Mouse (Mus musculus): ENCODE data around the gene Fli1. TPM values are rescaled to one million over a fixed set of nuclear protein-coding genes. Genes with fewer than 3 reads are reported as not detected.

Gene Fli1
- polyA plus RNA-seq, 1 experiment, result not detected

GRCm38 (mm10) chr9:32492753-32493152, 49.9 kb downstream of the Fli1 start:
- no peak overlapping the region for H3K4me3 ChIP-seq (ENCODE audit: insufficient read depth, low read depth, low read length)
- H3K27ac ChIP-seq (ENCODE audit: insufficient read depth, low read depth, low read length), result no peak overlapping the region
- 90% methylated on average over 2 of the region's 2 CpGs for WGBS
- TF ChIP-seq CTCF (IDR thresholded peaks at IDR 0.05; ENCODE audit: insufficient read depth, low read depth, low read length), result no peak
- no peak for TF ChIP-seq POLR2A (IDR thresholded peaks at IDR 0.05; ENCODE audit: insufficient read depth, low read depth, low read length)
- 0 out of 2 replicates have a peak, but pooled peaks cover 6% of the 10 kb centered on the region for H3K4me1 ChIP-seq (ENCODE audit: control insufficient read depth, insufficient read depth, low read length)

- no peak overlapping the region for H3K27ac ChIP-seq (ENCODE audit: insufficient read depth, low read depth, low read length)
- TF ChIP-seq POLR2A (IDR thresholded peaks at IDR 0.05; ENCODE audit: insufficient read depth, low read depth, low read length), result no peak
- no peak for TF ChIP-seq CTCF (IDR thresholded peaks at IDR 0.05; ENCODE audit: insufficient read depth, low read depth, low read length)
- H3K4me3 ChIP-seq (ENCODE audit: insufficient read depth, low read depth, low read length), result no peak overlapping the region
- 0 out of 2 replicates have a peak, but pooled peaks cover 6% of the 10 kb centered on the region for H3K4me1 ChIP-seq (ENCODE audit: control insufficient read depth, insufficient read depth, low read length)
- 71% methylated on average over 2 of the region's 2 CpGs for WGBS
These were observed 51.2 kb downstream of the Fli1 start for GRCm38 (mm10) chr9:32491484-32491883.

- TF ChIP-seq POLR2A (IDR thresholded peaks at IDR 0.05; ENCODE audit: insufficient read depth, low read depth, low read length) (no peak), CTCF (IDR thresholded peaks at IDR 0.05; ENCODE audit: insufficient read depth, low read depth, low read length) (no peak)
- H3K4me1 ChIP-seq (ENCODE audit: control insufficient read depth, insufficient read depth, low read length), result 0 out of 2 replicates have a peak, but pooled peaks cover 1% of the 10 kb centered on the region
- H3K4me3 ChIP-seq (ENCODE audit: insufficient read depth, low read depth, low read length), result no peak overlapping the region
- 93% methylated on average over 4 of the region's 4 CpGs for WGBS
- H3K27ac ChIP-seq (ENCODE audit: insufficient read depth, low read depth, low read length), result no peak overlapping the region
These were observed 52.8 kb downstream of the Fli1 start for GRCm38 (mm10) chr9:32489794-32490358.

GRCm38 (mm10) chr9:32489315-32489714, 53.3 kb downstream of the Fli1 start:
- TF ChIP-seq CTCF (IDR thresholded peaks at IDR 0.05; ENCODE audit: insufficient read depth, low read depth, low read length) (no peak), POLR2A (IDR thresholded peaks at IDR 0.05; ENCODE audit: insufficient read depth, low read depth, low read length) (no peak)
- Histone ChIP-seq H3K27ac (ENCODE audit: insufficient read depth, low read depth, low read length) (no peak overlapping the region), H3K4me3 (ENCODE audit: insufficient read depth, low read depth, low read length) (no peak overlapping the region), H3K4me1 (ENCODE audit: control insufficient read depth, insufficient read depth, low read length) (no peaks in the 10 kb centered on the region)
- 60% methylated on average over 4 of the region's 4 CpGs for WGBS

- TF ChIP-seq POLR2A (IDR thresholded peaks at IDR 0.05; ENCODE audit: insufficient read depth, low read depth, low read length) (no peak), CTCF (IDR thresholded peaks at IDR 0.05; ENCODE audit: insufficient read depth, low read depth, low read length) (no peak)
- Histone ChIP-seq H3K27ac (ENCODE audit: insufficient read depth, low read depth, low read length) (no peak overlapping the region), H3K4me1 (ENCODE audit: control insufficient read depth, insufficient read depth, low read length) (no peaks in the 10 kb centered on the region), H3K4me3 (ENCODE audit: insufficient read depth, low read depth, low read length) (no peak overlapping the region)
These were observed 54.0 kb downstream of the Fli1 start for GRCm38 (mm10) chr9:32488627-32489026.

- no peak for TF ChIP-seq POLR2A (IDR thresholded peaks at IDR 0.05; ENCODE audit: insufficient read depth, low read depth, low read length)
- no peak for TF ChIP-seq CTCF (IDR thresholded peaks at IDR 0.05; ENCODE audit: insufficient read depth, low read depth, low read length)
- H3K27ac ChIP-seq (ENCODE audit: insufficient read depth, low read depth, low read length), result no peak overlapping the region
- WGBS, result 93% methylated on average over 5 of the region's 5 CpGs
- H3K4me3 ChIP-seq (ENCODE audit: insufficient read depth, low read depth, low read length), result no peak overlapping the region
- H3K4me1 ChIP-seq (ENCODE audit: control insufficient read depth, insufficient read depth, low read length), result no peaks in the 10 kb centered on the region
These were observed 54.8 kb downstream of the Fli1 start for GRCm38 (mm10) chr9:32487823-32488222.

GRCm38 (mm10) chr9:32487401-32487800, 55.3 kb downstream of the Fli1 start:
- WGBS, result 89% methylated on average over 4 of the region's 4 CpGs
- no peak overlapping the region for H3K4me3 ChIP-seq (ENCODE audit: insufficient read depth, low read depth, low read length)
- no peak for TF ChIP-seq POLR2A (IDR thresholded peaks at IDR 0.05; ENCODE audit: insufficient read depth, low read depth, low read length)
- no peak for TF ChIP-seq CTCF (IDR thresholded peaks at IDR 0.05; ENCODE audit: insufficient read depth, low read depth, low read length)
- no peaks in the 10 kb centered on the region for H3K4me1 ChIP-seq (ENCODE audit: control insufficient read depth, insufficient read depth, low read length)
- no peak overlapping the region for H3K27ac ChIP-seq (ENCODE audit: insufficient read depth, low read depth, low read length)

- TF ChIP-seq POLR2A (IDR thresholded peaks at IDR 0.05; ENCODE audit: insufficient read depth, low read depth, low read length), result no peak
- TF ChIP-seq CTCF (IDR thresholded peaks at IDR 0.05; ENCODE audit: insufficient read depth, low read depth, low read length), result no peak
- 80% methylated on average over 5 of the region's 5 CpGs for WGBS
- no peak overlapping the region for H3K4me3 ChIP-seq (ENCODE audit: insufficient read depth, low read depth, low read length)
- no peak overlapping the region for H3K27ac ChIP-seq (ENCODE audit: insufficient read depth, low read depth, low read length)
- no peaks in the 10 kb centered on the region for H3K4me1 ChIP-seq (ENCODE audit: control insufficient read depth, insufficient read depth, low read length)
These were observed 62.2 kb downstream of the Fli1 start for GRCm38 (mm10) chr9:32480418-32480817.

GRCm38 (mm10) chr9:32478799-32479198, 63.9 kb downstream of the Fli1 start:
- 73% methylated on average over 3 of the region's 3 CpGs for WGBS
- no peak overlapping the region for H3K27ac ChIP-seq (ENCODE audit: insufficient read depth, low read depth, low read length)
- H3K4me1 ChIP-seq (ENCODE audit: control insufficient read depth, insufficient read depth, low read length), result no peaks in the 10 kb centered on the region
- H3K4me3 ChIP-seq (ENCODE audit: insufficient read depth, low read depth, low read length), result no peak overlapping the region
- TF ChIP-seq POLR2A (IDR thresholded peaks at IDR 0.05; ENCODE audit: insufficient read depth, low read depth, low read length), result no peak
- TF ChIP-seq CTCF (IDR thresholded peaks at IDR 0.05; ENCODE audit: insufficient read depth, low read depth, low read length), result no peak

GRCm38 (mm10) chr9:32478087-32478486, 64.6 kb downstream of the Fli1 start:
- Histone ChIP-seq H3K4me3 (ENCODE audit: insufficient read depth, low read depth, low read length) (no peak overlapping the region), H3K27ac (ENCODE audit: insufficient read depth, low read depth, low read length) (no peak overlapping the region), H3K4me1 (ENCODE audit: control insufficient read depth, insufficient read depth, low read length) (no peaks in the 10 kb centered on the region)
- TF ChIP-seq CTCF (IDR thresholded peaks at IDR 0.05; ENCODE audit: insufficient read depth, low read depth, low read length) (no peak), POLR2A (IDR thresholded peaks at IDR 0.05; ENCODE audit: insufficient read depth, low read depth, low read length) (no peak)
- 87% methylated on average over 2 of the region's 2 CpGs for WGBS

Measured in olfactory bulb, adult 2 months (tissue).